Mouse (Mus musculus): ENCODE data around the gene Ddx24. TPM values are rescaled to one million over a fixed set of nuclear protein-coding genes. Genes with fewer than 3 reads are reported as not detected.

Gene Ddx24
- polyA plus RNA-seq, 1 experiment from 2014 or later = 90.0 TPM

GRCm38 (mm10) chr12:103395486-103396275, 29.9 kb downstream of the Ddx24 start:
- Histone ChIP-seq H3K4me1 (replicated peaks; ENCODE audit: control insufficient read depth, insufficient read depth, low read length) (peaks cover 5% of the 10 kb centered on the region; the same call in 1 of the 2 replicates), H3K36me3 (ENCODE audit: control insufficient read depth, insufficient read depth, low read length) (no peaks in the 10 kb centered on the region), H3K27ac (ENCODE audit: low read length) (no peak overlapping the region), H3K9ac (ENCODE audit: low read length) (no peak overlapping the region), H3K9me3 (ENCODE audit: control insufficient read depth, low read length) (no peaks in the 10 kb centered on the region), H3K4me2 (ENCODE audit: low read depth, low read length) (no peak overlapping the region), H3K4me3 (ENCODE audit: low read length) (no peak overlapping the region), H3K27me3 (ENCODE audit: control insufficient read depth, insufficient read depth, low read depth, low read length) (no peaks in the 10 kb centered on the region)
- no peak for ATAC-seq (ENCODE audit: low read depth)
- WGBS = 52% methylated on average over 12 of the region's 12 CpGs

GRCm38 (mm10) chr12:103393528-103393927, 32.1 kb downstream of the Ddx24 start:
- ATAC-seq (ENCODE audit: low read depth) = no peak
- Histone ChIP-seq H3K36me3 (ENCODE audit: control insufficient read depth, insufficient read depth, low read length) (no peaks in the 10 kb centered on the region), H3K4me3 (ENCODE audit: low read length) (no peak overlapping the region), H3K27ac (ENCODE audit: low read length) (no peak overlapping the region), H3K4me2 (ENCODE audit: low read depth, low read length) (no peak overlapping the region), H3K9ac (ENCODE audit: low read length) (no peak overlapping the region), H3K27me3 (ENCODE audit: control insufficient read depth, insufficient read depth, low read depth, low read length) (no peaks in the 10 kb centered on the region), H3K4me1 (replicated peaks; ENCODE audit: control insufficient read depth, insufficient read depth, low read length) (peaks cover 9% of the 10 kb centered on the region; the same call in 1 of the 2 replicates), H3K9me3 (ENCODE audit: control insufficient read depth, low read length) (no peaks in the 10 kb centered on the region)
- 31% methylated on average over 6 of the region's 6 CpGs for WGBS

- Histone ChIP-seq H3K36me3 (ENCODE audit: control insufficient read depth, insufficient read depth, low read length) (no peaks in the 10 kb centered on the region), H3K27ac (ENCODE audit: low read length) (no peak overlapping the region), H3K9me3 (ENCODE audit: control insufficient read depth, low read length) (no peaks in the 10 kb centered on the region), H3K9ac (ENCODE audit: low read length) (no peak overlapping the region), H3K4me3 (ENCODE audit: low read length) (no peak overlapping the region), H3K4me2 (ENCODE audit: low read depth, low read length) (no peak overlapping the region), H3K4me1 (replicated peaks; ENCODE audit: control insufficient read depth, insufficient read depth, low read length) (peaks cover 4% of the 10 kb centered on the region; the same call in 1 of the 2 replicates), H3K27me3 (ENCODE audit: control insufficient read depth, insufficient read depth, low read depth, low read length) (no peaks in the 10 kb centered on the region)
- 50% methylated on average over 7 of the region's 7 CpGs for WGBS
- ATAC-seq (ENCODE audit: low read depth) = no peak
Measured at GRCm38 (mm10) chr12:103391098-103391497, 34.5 kb downstream of the Ddx24 start.

- Histone ChIP-seq H3K4me2 (ENCODE audit: low read depth, low read length) (peak overlapping the region; percentile 77; the same call in 1 of the 2 replicates), H3K27ac (ENCODE audit: low read length) (no peak overlapping the region), H3K4me3 (ENCODE audit: low read length) (no peak overlapping the region), H3K9ac (ENCODE audit: low read length) (no peak overlapping the region), H3K9me3 (ENCODE audit: control insufficient read depth, low read length) (no peaks in the 10 kb centered on the region), H3K4me1 (replicated peaks; ENCODE audit: control insufficient read depth, insufficient read depth, low read length) (peaks cover 4% of the 10 kb centered on the region; the same call in 1 of the 2 replicates), H3K36me3 (ENCODE audit: control insufficient read depth, insufficient read depth, low read length) (no peaks in the 10 kb centered on the region), H3K27me3 (ENCODE audit: control insufficient read depth, insufficient read depth, low read depth, low read length) (no peaks in the 10 kb centered on the region)
- ATAC-seq (ENCODE audit: low read depth) = no peak
- WGBS = 68% methylated on average over 4 of the region's 4 CpGs
Measured at GRCm38 (mm10) chr12:103389982-103390381, 35.6 kb downstream of the Ddx24 start.

GRCm38 (mm10) chr12:103389348-103389727, 36.3 kb downstream of the Ddx24 start:
- Histone ChIP-seq H3K9ac (ENCODE audit: low read length) (peak overlapping the region; percentile 78), H3K4me3 (ENCODE audit: low read length) (peak overlapping the region; percentile 81), H3K4me1 (replicated peaks; ENCODE audit: control insufficient read depth, insufficient read depth, low read length) (peaks cover 4% of the 10 kb centered on the region; the same call in 1 of the 2 replicates), H3K9me3 (ENCODE audit: control insufficient read depth, low read length) (no peaks in the 10 kb centered on the region), H3K27ac (ENCODE audit: low read length) (no peak overlapping the region), H3K36me3 (ENCODE audit: control insufficient read depth, insufficient read depth, low read length) (no peaks in the 10 kb centered on the region), H3K27me3 (ENCODE audit: control insufficient read depth, insufficient read depth, low read depth, low read length) (no peaks in the 10 kb centered on the region), H3K4me2 (ENCODE audit: low read depth, low read length) (peak overlapping the region; percentile 77)
- WGBS = 59% methylated on average over 2 of the region's 2 CpGs
- ATAC-seq (ENCODE audit: low read depth) = no peak

- H3K9me3 ChIP-seq (ENCODE audit: control insufficient read depth, low read length) = no peaks in the 10 kb centered on the region
- H3K27ac ChIP-seq (ENCODE audit: low read length) = no peak within 1 kb of the TSS
- H3K27me3 ChIP-seq (ENCODE audit: control insufficient read depth, insufficient read depth, low read depth, low read length) = no peaks in the 10 kb centered on the region
- H3K4me2 ChIP-seq (ENCODE audit: low read depth, low read length) = peak within 1 kb of the TSS; percentile 77
- H3K9ac ChIP-seq (ENCODE audit: low read length) = peak within 1 kb of the TSS; percentile 78
- peaks cover 4% of the 10 kb centered on the region; the same call in 1 of the 2 replicates for H3K4me1 ChIP-seq (replicated peaks; ENCODE audit: control insufficient read depth, insufficient read depth, low read length)
- no peaks in the 10 kb centered on the region for H3K36me3 ChIP-seq (ENCODE audit: control insufficient read depth, insufficient read depth, low read length)
- WGBS = under 1% methylated on average over 55 of the region's 58 CpGs
- peak; percentile 100 for ATAC-seq (ENCODE audit: low read depth)
- H3K4me3 ChIP-seq (ENCODE audit: low read length) = peak within 1 kb of the TSS; percentile 81
Measured at GRCm38 (mm10) chr12:103388505-103389347, 36.9 kb downstream of the Ddx24 start, which contains the start of gene Otub2. Gene Otub2 (plus strand): TSS chr12:103388682.

- whole genome bisulfite sequencing = 74% methylated on average over 4 of the region's 4 CpGs
- Histone ChIP-seq H3K4me2 (ENCODE audit: low read depth, low read length) (no peak overlapping the region), H3K36me3 (ENCODE audit: control insufficient read depth, insufficient read depth, low read length) (no peaks in the 10 kb centered on the region), H3K9me3 (ENCODE audit: control insufficient read depth, low read length) (no peaks in the 10 kb centered on the region), H3K4me3 (ENCODE audit: low read length) (no peak overlapping the region), H3K27ac (ENCODE audit: low read length) (no peak overlapping the region), H3K4me1 (replicated peaks; ENCODE audit: control insufficient read depth, insufficient read depth, low read length) (no peaks in the 10 kb centered on the region), H3K9ac (ENCODE audit: low read length) (no peak overlapping the region), H3K27me3 (ENCODE audit: control insufficient read depth, insufficient read depth, low read depth, low read length) (no peaks in the 10 kb centered on the region)
- no peak for ATAC-seq (ENCODE audit: low read depth)
Measured at GRCm38 (mm10) chr12:103380226-103380625, 45.4 kb downstream of the Ddx24 start.

GRCm38 (mm10) chr12:103376774-103377173, 48.9 kb downstream of the Ddx24 start:
- Histone ChIP-seq H3K27ac (ENCODE audit: low read length) (no peak overlapping the region), H3K9me3 (ENCODE audit: control insufficient read depth, low read length) (no peaks in the 10 kb centered on the region), H3K36me3 (ENCODE audit: control insufficient read depth, insufficient read depth, low read length) (no peaks in the 10 kb centered on the region), H3K4me3 (ENCODE audit: low read length) (no peak overlapping the region), H3K9ac (ENCODE audit: low read length) (no peak overlapping the region), H3K4me2 (ENCODE audit: low read depth, low read length) (no peak overlapping the region), H3K4me1 (replicated peaks; ENCODE audit: control insufficient read depth, insufficient read depth, low read length) (no peaks in the 10 kb centered on the region), H3K27me3 (ENCODE audit: control insufficient read depth, insufficient read depth, low read depth, low read length) (no peaks in the 10 kb centered on the region)
- WGBS = 56% methylated on average over 2 of the region's 4 CpGs
- ATAC-seq (ENCODE audit: low read depth) = no peak

- Histone ChIP-seq H3K36me3 (ENCODE audit: control insufficient read depth, insufficient read depth, low read length) (no peaks in the 10 kb centered on the region), H3K9ac (ENCODE audit: low read length) (no peak overlapping the region), H3K4me3 (ENCODE audit: low read length) (no peak overlapping the region), H3K27me3 (ENCODE audit: control insufficient read depth, insufficient read depth, low read depth, low read length) (no peaks in the 10 kb centered on the region), H3K27ac (ENCODE audit: low read length) (no peak overlapping the region), H3K4me1 (replicated peaks; ENCODE audit: control insufficient read depth, insufficient read depth, low read length) (no peaks in the 10 kb centered on the region), H3K9me3 (ENCODE audit: control insufficient read depth, low read length) (no peaks in the 10 kb centered on the region), H3K4me2 (ENCODE audit: low read depth, low read length) (no peak overlapping the region)
- 57% methylated on average over 5 of the region's 5 CpGs for WGBS
- ATAC-seq (ENCODE audit: low read depth) = no peak
Measured at GRCm38 (mm10) chr12:103376124-103376523, 49.5 kb downstream of the Ddx24 start.
